Comparison of ENCODE assay signal across 8 mouse cellular contexts in genomic region chr17:34123111-34123510, GRCm38 (mm10). TPM values are rescaled to one million over a fixed set of nuclear protein-coding genes. Genes with fewer than 3 reads are reported as not detected.
DNase-seq lines count a peak whose midpoint lies in the region; ATAC-seq lines count a peak whose summit lies in the region.

No protein-coding gene starts in this region.

- peaks cover 39% of the 10 kb centered on the region for H3K4me1 ChIP-seq in kidney, embryonic 15.5 days
- peaks cover 17% of the 10 kb centered on the region for H3K4me1 ChIP-seq in brown adipose tissue, adult 24 weeks (ENCODE audit: control insufficient read depth, insufficient read depth, insufficient read length, low read length)
- H3K4me1 ChIP-seq in hindbrain, embryonic 13.5 days (replicated peaks) = peaks cover 22% of the 10 kb centered on the region
- peaks cover 14% of the 10 kb centered on the region for H3K4me1 ChIP-seq in midbrain, embryonic 12.5 days

- no peaks in the 10 kb centered on the region for H3K9me3 ChIP-seq in kidney, embryonic 15.5 days (replicated peaks)
- H3K9me3 ChIP-seq in hindbrain, embryonic 13.5 days = no peaks in the 10 kb centered on the region
- H3K9me3 ChIP-seq in midbrain, embryonic 12.5 days = no peaks in the 10 kb centered on the region

- H3K4me2 ChIP-seq in kidney, embryonic 15.5 days = peak overlapping the region; percentile 94
- peak overlapping the region; percentile 93 for H3K4me2 ChIP-seq in hindbrain, embryonic 13.5 days
- peak overlapping the region; percentile 98 for H3K4me2 ChIP-seq in midbrain, embryonic 12.5 days (replicated peaks)

- peaks cover 6% of the 10 kb centered on the region for H3K36me3 ChIP-seq in kidney, embryonic 15.5 days
- H3K36me3 ChIP-seq in hindbrain, embryonic 13.5 days = peaks cover 9% of the 10 kb centered on the region
- H3K36me3 ChIP-seq in midbrain, embryonic 12.5 days = peaks cover 6% of the 10 kb centered on the region

- no peak for DNase-seq in kidney, postnatal 25 days
- no peak for DNase-seq in spleen, adult 12 weeks (ENCODE audit: low spot score)
- no peak for DNase-seq in adrenal gland, adult 2 months

- WGBS in kidney, embryonic 15.5 days = 1% methylated on average over 7 of the region's 7 CpGs
- 4% methylated on average over 7 of the region's 7 CpGs for WGBS in hindbrain, embryonic 13.5 days
- 5% methylated on average over 7 of the region's 7 CpGs for WGBS in midbrain, embryonic 12.5 days

- no peak for ATAC-seq in kidney, embryonic 15.5 days (replicated peaks; ENCODE audit: low FRiP score)
- no peak for ATAC-seq in hindbrain, embryonic 13.5 days (ENCODE audit: low FRiP score)
- no peak for ATAC-seq in midbrain, embryonic 12.5 days (ENCODE audit: low FRiP score, low read depth)
- ATAC-seq in monocyte, adult 5-6 weeks (replicated peaks; ENCODE audit: insufficient number of reproducible peaks, low FRiP score, low TSS enrichment, poor library complexity, severe bottlenecking) = no peak

- peak overlapping the region; percentile 86 for H3K4me3 ChIP-seq in kidney, embryonic 15.5 days (replicated peaks)
- peak overlapping the region; percentile 76 for H3K4me3 ChIP-seq in brown adipose tissue, adult 24 weeks (ENCODE audit: insufficient read depth, low read depth, low read length)
- H3K4me3 ChIP-seq in hindbrain, embryonic 13.5 days = peak overlapping the region; percentile 95
- peak overlapping the region; percentile 99 for H3K4me3 ChIP-seq in midbrain, embryonic 12.5 days

- peak overlapping the region; percentile 94 for H3K9ac ChIP-seq in kidney, embryonic 15.5 days
- H3K9ac ChIP-seq in hindbrain, embryonic 13.5 days = peak overlapping the region; percentile 98
- H3K9ac ChIP-seq in midbrain, embryonic 12.5 days (replicated peaks) = peak overlapping the region; percentile 98

- H3K27me3 ChIP-seq in kidney, embryonic 15.5 days = no peaks in the 10 kb centered on the region
- 0 out of 2 replicates have a peak, but pooled peaks cover 9% of the 10 kb centered on the region for H3K27me3 ChIP-seq in hindbrain, embryonic 13.5 days
- peaks cover 12% of the 10 kb centered on the region for H3K27me3 ChIP-seq in midbrain, embryonic 12.5 days

- peak overlapping the region; percentile 100 for H3K27ac ChIP-seq in kidney, embryonic 15.5 days
- H3K27ac ChIP-seq in brown adipose tissue, adult 24 weeks (replicated peaks; ENCODE audit: low read depth, low read length) = peak overlapping the region; percentile 80
- H3K27ac ChIP-seq in hindbrain, embryonic 13.5 days = peak overlapping the region; percentile 100
- peak overlapping the region; percentile 100; the same call in 1 of the 2 replicates for H3K27ac ChIP-seq in midbrain, embryonic 12.5 days (replicated peaks)

RNA-seq across cellular contexts. Expression of gene Brd2, which starts 0.7 kb away (rescaled TPM):
- polyA plus RNA-seq in kidney, embryonic 15.5 days (2015; fragmentation: Nextera tagmentation; extraction: Ambion mirVana) = 135 and 140 TPM in 2 replicates
- polyA plus RNA-seq in brown adipose tissue, adult 24 weeks (2012; ENCODE audit: insufficient read depth, insufficient read length, missing spikeins) = 82.7 and 86.3 TPM in 2 replicates
- polyA plus RNA-seq in hindbrain, embryonic 13.5 days (2015; fragmentation: Nextera tagmentation; extraction: Ambion mirVana) = 127 and 129 TPM in 2 replicates
- polyA plus RNA-seq in midbrain, embryonic 12.5 days (2016; fragmentation: Nextera tagmentation; extraction: Ambion mirVana) = 144 and 148 TPM in 2 replicates
- 374 to 583 TPM (median 393 TPM) in 3 replicates for total RNA-seq in monocyte, adult 5-6 weeks (2017)
- total RNA-seq in adrenal gland, adult 2 months (2021) = 100 to 1,000 TPM; 173 to 286 TPM
- 103 and 104 TPM in 2 replicates for polyA plus RNA-seq in adrenal gland, adult 2 months (2012; rRNA removed)

RNA-seq across cellular contexts. Expression of gene H2-DMa, which starts 3.8 kb away (rescaled TPM):
- polyA plus RNA-seq in kidney, embryonic 15.5 days (2015; fragmentation: Nextera tagmentation; extraction: Ambion mirVana) = 14.8 and 15.9 TPM in 2 replicates
- 6.9 and 10.5 TPM in 2 replicates for polyA plus RNA-seq in brown adipose tissue, adult 24 weeks (2012; ENCODE audit: insufficient read depth, insufficient read length, missing spikeins)
- 14.4 and 16.9 TPM in 2 replicates for polyA plus RNA-seq in hindbrain, embryonic 13.5 days (2015; fragmentation: Nextera tagmentation; extraction: Ambion mirVana)
- 9.8 and 9.9 TPM in 2 replicates for polyA plus RNA-seq in midbrain, embryonic 12.5 days (2016; fragmentation: Nextera tagmentation; extraction: Ambion mirVana)
- 55.9 to 84.5 TPM (median 72.8 TPM) in 3 replicates for total RNA-seq in monocyte, adult 5-6 weeks (2017)
- total RNA-seq in adrenal gland, adult 2 months (2021) = 10 to 100 TPM; 14.4 to 18.9 TPM
- polyA plus RNA-seq in adrenal gland, adult 2 months (2012; rRNA removed) = 24.2 and 27.4 TPM in 2 replicates

RNA-seq across cellular contexts. Expression of gene H2-DMb2, which starts 20.0 kb away (rescaled TPM):
- 22.6 and 25.3 TPM in 2 replicates for polyA plus RNA-seq in kidney, embryonic 15.5 days (2015; fragmentation: Nextera tagmentation; extraction: Ambion mirVana)
- polyA plus RNA-seq in brown adipose tissue, adult 24 weeks (2012; ENCODE audit: insufficient read depth, insufficient read length, missing spikeins) = not detected in 2 replicates
- polyA plus RNA-seq in hindbrain, embryonic 13.5 days (2015; fragmentation: Nextera tagmentation; extraction: Ambion mirVana) = 0.27 TPM in 2 replicates
- polyA plus RNA-seq in midbrain, embryonic 12.5 days (2016; fragmentation: Nextera tagmentation; extraction: Ambion mirVana) = 0.16 and 0.23 TPM in 2 replicates
- 71.7 to 98.5 TPM (median 90.4 TPM) in 3 replicates for total RNA-seq in monocyte, adult 5-6 weeks (2017)
- total RNA-seq in adrenal gland, adult 2 months (2021) = 1 to 10 TPM; 2.0 to 3.4 TPM
- 1.3 and 2.3 TPM in 2 replicates for polyA plus RNA-seq in adrenal gland, adult 2 months (2012; rRNA removed)

RNA-seq across cellular contexts. Expression of gene H2-DMb1, which starts 29.8 kb away (rescaled TPM):
- 4.9 and 6.0 TPM in 2 replicates for polyA plus RNA-seq in kidney, embryonic 15.5 days (2015; fragmentation: Nextera tagmentation; extraction: Ambion mirVana)
- polyA plus RNA-seq in brown adipose tissue, adult 24 weeks (2012; ENCODE audit: insufficient read depth, insufficient read length, missing spikeins) = 11.1 and 14.7 TPM in 2 replicates
- polyA plus RNA-seq in hindbrain, embryonic 13.5 days (2015; fragmentation: Nextera tagmentation; extraction: Ambion mirVana) = 0.60 and 0.84 TPM in 2 replicates
- 0.16 and 0.73 TPM in 2 replicates for polyA plus RNA-seq in midbrain, embryonic 12.5 days (2016; fragmentation: Nextera tagmentation; extraction: Ambion mirVana)
- total RNA-seq in monocyte, adult 5-6 weeks (2017) = 48.2 to 62.0 TPM (median 61.5 TPM) in 3 replicates
- total RNA-seq in adrenal gland, adult 2 months (2021) = 10 to 100 TPM in 1 of 2 experiments, 1 to 10 TPM in 1; 6.4 to 12.3 TPM
- polyA plus RNA-seq in adrenal gland, adult 2 months (2012; rRNA removed) = 32.6 and 33.3 TPM in 2 replicates

RNA-seq across cellular contexts. Expression of gene H2-Oa, which starts 31.0 kb away (rescaled TPM):
- 0.39 and 0.64 TPM in 2 replicates for polyA plus RNA-seq in kidney, embryonic 15.5 days (2015; fragmentation: Nextera tagmentation; extraction: Ambion mirVana)
- polyA plus RNA-seq in brown adipose tissue, adult 24 weeks (2012; ENCODE audit: insufficient read depth, insufficient read length, missing spikeins) = not detected in 2 replicates
- 0.18 TPM in 1 of 2 replicates, not detected in the other for polyA plus RNA-seq in hindbrain, embryonic 13.5 days (2015; fragmentation: Nextera tagmentation; extraction: Ambion mirVana)
- 0.17 and 0.56 TPM in 2 replicates for polyA plus RNA-seq in midbrain, embryonic 12.5 days (2016; fragmentation: Nextera tagmentation; extraction: Ambion mirVana)
- total RNA-seq in monocyte, adult 5-6 weeks (2017) = 7.8 to 18.9 TPM (median 17.6 TPM) in 3 replicates
- total RNA-seq in adrenal gland, adult 2 months (2021) = under 1 TPM in 1 of 2 experiments, not detected in 1; 0.62 TPM
- polyA plus RNA-seq in adrenal gland, adult 2 months (2012; rRNA removed) = 1.9 TPM in 2 replicates
